Mouse (Mus musculus): ENCODE results near the gene Gm8994. TPM values are rescaled to one million over a fixed set of nuclear protein-coding genes. Genes with fewer than 3 reads are reported as not detected.

Gm8994 gene
- 1 to 10 TPM in 1 of 2 experiments, not detected in 1; 1.8 TPM for polyA plus RNA-seq (2017; shearing (Covaris generic))

DNA sequence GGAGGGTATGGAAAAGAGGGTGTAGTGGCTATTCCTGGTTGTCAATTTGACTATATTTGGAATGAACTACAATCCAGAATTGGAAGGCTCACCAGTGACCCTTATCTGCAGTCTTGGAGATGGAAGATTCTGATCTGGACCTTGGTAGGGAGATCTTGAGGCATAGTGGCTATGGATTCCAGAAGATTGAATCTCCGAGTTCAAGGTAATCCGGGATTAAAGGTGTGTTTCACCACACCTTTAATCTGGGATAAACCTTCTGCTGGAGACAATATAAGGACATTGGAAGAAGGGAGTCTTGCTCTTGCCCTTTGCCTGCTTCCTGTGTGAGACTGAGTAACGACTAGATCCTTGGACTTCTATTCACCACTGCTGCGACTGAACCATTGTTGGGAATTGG lies at the start of gene Gm8994:
Gene Gm8994 (plus strand): TSS at position 301 of the 400 bp plus-strand sequence.

Other genes starting within 250 kb of the Gm8994 start
- gene Grin2b, start 154.0 kb upstream of the Gm8994 start, polyA plus RNA-seq (2017; shearing (Covaris generic)), result 1 to 10 TPM in 1 of 2 experiments, under 1 TPM in 1; 0.29 to 1.6 TPM
- 1 to 10 TPM; 1.8 to 2.3 TPM for gene E330021D16Rik, start 88.0 kb downstream of the Gm8994 start, polyA plus RNA-seq (2017; shearing (Covaris generic))
- gene Atf7ip, start 178.6 kb downstream of the Gm8994 start, polyA plus RNA-seq (2017; shearing (Covaris generic)), result 100 to 1,000 TPM; 103 to 120 TPM

Data from inflammation-experienced regulatory T-cells (primary cell).